ENCODE assay signal across 22 mouse cellular contexts in genomic region chr4:49546873-49547543, GRCm38 (mm10). TPM values are rescaled to one million over a fixed set of nuclear protein-coding genes. Genes with fewer than 3 reads are reported as not detected.
A peak's percentile ranks its signal among the peaks of the same experiment; 100 is the strongest.
DNase-seq lines count a peak whose midpoint lies in the region; ATAC-seq lines count a peak whose summit lies in the region.
"Had no signal": no experiment of that assay in that cellular context is flagged by ENCODE, and none has a peak within 500 bp of the region (broad histone marks: within the 10 kb centered on the region; RNA-seq: fewer than 3 reads in every experiment).

No protein-coding gene starts in this region.

- H3K4me1 ChIP-seq in intestine, embryonic 14.5 days (replicated peaks; ENCODE audit: control insufficient read depth, insufficient read depth, low read length) = no peaks in the 10 kb centered on the region
- no peaks in the 10 kb centered on the region for H3K4me1 ChIP-seq in liver, embryonic 15.5 days (replicated peaks)
- H3K4me1 ChIP-seq: forebrain, embryonic 12.5 days; limb, embryonic 15.5 days; neural tube, embryonic 13.5 days had no signal

- DNase-seq in adrenal gland, adult 8-10 months = peak; percentile 15
- no peak for DNase-seq in adrenal gland, postnatal 4 days (ENCODE audit: low spot score in 2 of 2)
- no peak for DNase-seq in intestine, embryonic 14.5 days (ENCODE audit: low spot score)
- DNase-seq in kidney, postnatal 10 days = peak; percentile 38
- no peak for DNase-seq in right cerebral cortex, adult 18-20 months
- DNase-seq: adrenal gland, postnatal 14 days; cerebellum, adult 9-11 months; embryo, embryonic 11 days; gastrocnemius, postnatal 14 days; lung, postnatal 14 days; right cerebral cortex, postnatal 25 days; thymus, postnatal 4 days had no signal

- H3K4me3 ChIP-seq in intestine, embryonic 14.5 days (ENCODE audit: low read depth, low read length) = no peak overlapping the region
- H3K4me3 ChIP-seq in liver, embryonic 15.5 days (replicated peaks) = no peak overlapping the region
- H3K4me3 ChIP-seq: forebrain, embryonic 12.5 days; limb, embryonic 15.5 days; neural tube, embryonic 13.5 days had no signal

- no peaks in the 10 kb centered on the region for H3K27me3 ChIP-seq in intestine, embryonic 14.5 days (replicated peaks; ENCODE audit: control insufficient read depth, insufficient read depth, low read length)
- no peaks in the 10 kb centered on the region for H3K27me3 ChIP-seq in liver, embryonic 15.5 days
- H3K27me3 ChIP-seq: CH12.LX; forebrain, embryonic 12.5 days; limb, embryonic 15.5 days; neural tube, embryonic 13.5 days had no signal

- H3K27ac ChIP-seq in intestine, embryonic 14.5 days (ENCODE audit: low read depth) = no peak overlapping the region
- peak overlapping the region; percentile 39; the same call in 1 of the 2 replicates for H3K27ac ChIP-seq in liver, embryonic 15.5 days (replicated peaks)
- H3K27ac ChIP-seq: forebrain, embryonic 12.5 days; limb, embryonic 15.5 days; neural tube, embryonic 13.5 days had no signal

- H3K4me2 ChIP-seq in intestine, embryonic 14.5 days (ENCODE audit: low read length) = peak overlapping the region; percentile 14; the same call in 1 of the 2 replicates
- peak overlapping the region; percentile 36 for H3K4me2 ChIP-seq in liver, embryonic 15.5 days
- H3K4me2 ChIP-seq: forebrain, embryonic 12.5 days; limb, embryonic 15.5 days; neural tube, embryonic 13.5 days had no signal

- 57% methylated on average over 6 of the region's 6 CpGs for WGBS in intestine, embryonic 14.5 days
- 47% methylated on average over 6 of the region's 6 CpGs for WGBS in liver, embryonic 15.5 days (ENCODE audit: insufficient replicate concordance)

- H3K9me3 ChIP-seq in intestine, embryonic 14.5 days (ENCODE audit: control insufficient read depth, low read length) = no peaks in the 10 kb centered on the region
- no peaks in the 10 kb centered on the region for H3K9me3 ChIP-seq in liver, embryonic 15.5 days (replicated peaks)
- H3K9me3 ChIP-seq: forebrain, embryonic 12.5 days; limb, embryonic 15.5 days; neural tube, embryonic 13.5 days had no signal

- no peak overlapping the region for H3K9ac ChIP-seq in intestine, embryonic 14.5 days (ENCODE audit: low read length)
- H3K9ac ChIP-seq in liver, embryonic 15.5 days = no peak overlapping the region
- H3K9ac ChIP-seq: forebrain, embryonic 12.5 days; limb, embryonic 15.5 days; neural tube, embryonic 13.5 days had no signal

- no peaks in the 10 kb centered on the region for H3K36me3 ChIP-seq in intestine, embryonic 14.5 days (ENCODE audit: control insufficient read depth, insufficient read depth, low read length)
- H3K36me3 ChIP-seq in liver, embryonic 15.5 days (replicated peaks) = 0 out of 2 replicates have a peak, but pooled peaks cover 4% of the 10 kb centered on the region
- H3K36me3 ChIP-seq: forebrain, embryonic 12.5 days; limb, embryonic 15.5 days; neural tube, embryonic 13.5 days had no signal

- peak; percentile 76; the same call in 1 of the 2 replicates for ATAC-seq in intestine, embryonic 14.5 days (replicated peaks; ENCODE audit: low FRiP score, low TSS enrichment, low read depth)
- peak; percentile 63 for ATAC-seq in liver, embryonic 15.5 days (ENCODE audit: insufficient read depth)
- no peak for ATAC-seq in erythroblast, adult 5-6 weeks (replicated peaks; ENCODE audit: low FRiP score, poor library complexity, severe bottlenecking)
- ATAC-seq in cerebellum, adult (ENCODE audit: insufficient number of reproducible peaks, low FRiP score, low TSS enrichment) = no peak

RNA-seq across cellular contexts. Expression of gene Aldob, which starts 2.3 kb away (rescaled TPM):
- total RNA-seq in adrenal gland, adult 8-10 months (2022) = 1 to 10 TPM in 1 of 4 experiments, under 1 TPM in 3; 0.15 to 1.3 (median 0.56) TPM
- 100 to 1,000 TPM; 112 to 217 TPM for total RNA-seq in adrenal gland, postnatal 4 days (2021)
- 81.5 and 94.2 TPM in 2 replicates for polyA plus RNA-seq in intestine, embryonic 14.5 days (2014; fragmentation: Nextera tagmentation; extraction: Ambion mirVana)
- polyA plus RNA-seq in liver, embryonic 15.5 days (2015; fragmentation: Nextera tagmentation; extraction: Ambion mirVana) = 338 and 390 TPM in 2 replicates
- not detected in 2 replicates for total RNA-seq in erythroblast, adult 5-6 weeks (2015; ENCODE audit: low replicate concordance)
- not detected in 2 replicates for total RNA-seq in erythroblast, adult 5-6 weeks (2017; ENCODE audit: low replicate concordance)
- total RNA-seq: CH12.LX; gastrocnemius, postnatal 14 days had no signal
- polyA plus RNA-seq: hindbrain, embryonic 11.5 days had no signal

RNA-seq across cellular contexts. Expression of gene Zfp189, which starts 26.0 kb away (rescaled TPM):
- total RNA-seq in adrenal gland, adult 8-10 months (2022) = 1 to 10 TPM; 6.2 to 7.7 (median 6.2) TPM
- 1 to 10 TPM; 8.9 to 9.4 TPM for total RNA-seq in adrenal gland, postnatal 4 days (2021)
- polyA plus RNA-seq in intestine, embryonic 14.5 days (2014; fragmentation: Nextera tagmentation; extraction: Ambion mirVana) = 6.1 and 7.9 TPM in 2 replicates
- polyA plus RNA-seq in liver, embryonic 15.5 days (2015; fragmentation: Nextera tagmentation; extraction: Ambion mirVana) = 3.1 and 3.3 TPM in 2 replicates
- total RNA-seq in erythroblast, adult 5-6 weeks (2015; ENCODE audit: low replicate concordance) = 4.4 TPM in 1 of 2 replicates, not detected in the other
- total RNA-seq in erythroblast, adult 5-6 weeks (2017; ENCODE audit: low replicate concordance) = 3.3 TPM in 1 of 2 replicates, not detected in the other

RNA-seq across cellular contexts. Expression of gene Mrpl50, which starts 26.1 kb away (rescaled TPM):
- 10 to 100 TPM; 37.9 to 46.9 (median 40.0) TPM for total RNA-seq in adrenal gland, adult 8-10 months (2022)
- 10 to 100 TPM; 47.8 to 48.6 TPM for total RNA-seq in adrenal gland, postnatal 4 days (2021)
- polyA plus RNA-seq in intestine, embryonic 14.5 days (2014; fragmentation: Nextera tagmentation; extraction: Ambion mirVana) = 93.7 and 96.4 TPM in 2 replicates
- polyA plus RNA-seq in liver, embryonic 15.5 days (2015; fragmentation: Nextera tagmentation; extraction: Ambion mirVana) = 50.6 and 51.5 TPM in 2 replicates
- total RNA-seq in erythroblast, adult 5-6 weeks (2015; ENCODE audit: low replicate concordance) = 7.5 and 17.9 TPM in 2 replicates
- 5.8 and 11.0 TPM in 2 replicates for total RNA-seq in erythroblast, adult 5-6 weeks (2017; ENCODE audit: low replicate concordance)

RNA-seq across cellular contexts. Expression of gene Baat, which starts 40.7 kb away (rescaled TPM):
- total RNA-seq in adrenal gland, adult 8-10 months (2022) = under 1 TPM in 2 of 4 experiments, not detected in 2; 0.12 to 0.21 TPM
- total RNA-seq in adrenal gland, postnatal 4 days (2021) = 1 to 10 TPM in 1 of 2 experiments, under 1 TPM in 1; 0.50 to 2.0 TPM
- polyA plus RNA-seq in intestine, embryonic 14.5 days (2014; fragmentation: Nextera tagmentation; extraction: Ambion mirVana) = not detected in 2 replicates
- polyA plus RNA-seq in liver, embryonic 15.5 days (2015; fragmentation: Nextera tagmentation; extraction: Ambion mirVana) = 1.5 and 2.2 TPM in 2 replicates
- total RNA-seq in erythroblast, adult 5-6 weeks (2015; ENCODE audit: low replicate concordance) = not detected in 2 replicates
- 0.26 and 1.5 TPM in 2 replicates for total RNA-seq in erythroblast, adult 5-6 weeks (2017; ENCODE audit: low replicate concordance)
- polyA plus RNA-seq: heart, postnatal 0 days; limb, embryonic 15.5 days; neural tube, embryonic 13.5 days; testis, adult 2 months had no signal

RNA-seq across cellular contexts. Expression of gene Tmem246, which starts 50.7 kb away (rescaled TPM):
- 10 to 100 TPM in 2 of 4 experiments, 1 to 10 TPM in 2; 9.4 to 13.0 (median 10.4) TPM for total RNA-seq in adrenal gland, adult 8-10 months (2022)
- 10 to 100 TPM; 13.8 to 14.0 TPM for total RNA-seq in adrenal gland, postnatal 4 days (2021)
- 23.6 and 23.9 TPM in 2 replicates for polyA plus RNA-seq in intestine, embryonic 14.5 days (2014; fragmentation: Nextera tagmentation; extraction: Ambion mirVana)
- 6.7 and 7.2 TPM in 2 replicates for polyA plus RNA-seq in liver, embryonic 15.5 days (2015; fragmentation: Nextera tagmentation; extraction: Ambion mirVana)
- 1.0 TPM in 1 of 2 replicates, not detected in the other for total RNA-seq in erythroblast, adult 5-6 weeks (2015; ENCODE audit: low replicate concordance)
- total RNA-seq in erythroblast, adult 5-6 weeks (2017; ENCODE audit: low replicate concordance) = 0.43 TPM in 1 of 2 replicates, not detected in the other

Comparison
In these comparisons a context has a peak if more than half of its experiments do, and no peak if none do; other contexts are left out.
1. DNase-seq: peak in adrenal gland, adult 8-10 months (single experiment) and kidney, postnatal 10 days (single experiment); none in adrenal gland, postnatal 4 days (0 of 2), intestine, embryonic 14.5 days (single experiment) and right cerebral cortex, adult 18-20 months (single experiment).
2. RNA of gene Aldob, which starts 2.3 kb away (total RNA-seq): 112 to 217 TPM in adrenal gland, postnatal 4 days; 0.15 to 1.3 TPM in adrenal gland, adult 8-10 months and not detected in erythroblast, adult 5-6 weeks; every median in the first group is over 10 times any median in the second.
3. ATAC-seq: peak in intestine, embryonic 14.5 days (single experiment) and liver, embryonic 15.5 days (single experiment); none in erythroblast, adult 5-6 weeks (single experiment) and cerebellum, adult (single experiment).